Mouse (Mus musculus) heart, embryonic 13.5 days (tissue): Measurements from ENCODE around the gene Mcrip2. TPM values are rescaled to one million over a fixed set of nuclear protein-coding genes. Genes with fewer than 3 reads are reported as not detected.

Experiments used
- ATAC-seq: fragments of 200-750 bp; cut with Nextera tagmentation; 2 replicates; pipeline ENCODE4 v1.8.0; 2017; ENCODE audit warnings: moderate TSS enrichment; ENCODE audit not compliant: insufficient number of reproducible peaks, low FRiP score, low TSS enrichment; ENCODE audit errors: extremely low read depth
- H3K27ac ChIP-seq: fragments of 300-500 bp; sonication (generic); replicated peaks from 2 replicates; pipeline ENCODE4 v1.5.1; 2015; ENCODE audit warnings: moderate library complexity, mild to moderate bottlenecking, inconsistent platforms
- H3K27me3 ChIP-seq: fragments of 300-500 bp; sonication (generic); replicated peaks from 2 replicates; pipeline ENCODE4 v1.6.1; 2015; ENCODE audit warnings: mild to moderate bottlenecking, inconsistent platforms
- H3K36me3 ChIP-seq: fragments of 300-500 bp; sonication (generic); 2 replicates; pipeline ENCODE4 v1.6.1; 2015; ENCODE audit warnings: mild to moderate bottlenecking, inconsistent platforms
- H3K4me1 ChIP-seq: fragments of 300-500 bp; sonication (generic); 2 replicates; pipeline ENCODE4 v1.6.1; 2015; ENCODE audit warnings: inconsistent platforms
- H3K4me2 ChIP-seq: fragments of 300-500 bp; sonication (generic); 2 replicates; pipeline ENCODE4 v1.6.1; 2015; ENCODE audit warnings: inconsistent platforms, mild to moderate bottlenecking, moderate library complexity
- H3K4me3 ChIP-seq: fragments of 300-500 bp; sonication (generic); 2 replicates; pipeline ENCODE4 v1.5.1; 2015; ENCODE audit warnings: moderate library complexity, mild to moderate bottlenecking, inconsistent platforms
- H3K9ac ChIP-seq: fragments of 300-500 bp; sonication (generic); 2 replicates; pipeline ENCODE4 v1.6.1; 2015; ENCODE audit warnings: inconsistent platforms, mild to moderate bottlenecking, moderate library complexity
- H3K9me3 ChIP-seq: fragments of 300-500 bp; sonication (generic); 2 replicates; pipeline ENCODE4 v1.6.1; 2016; ENCODE audit warnings: inconsistent platforms
- WGBS: fragments of 180-500 bp; shearing (Covaris S2); methylation state at CpG from one replicate; pipeline ENCODE4 v1.1.7; 2015; ENCODE audit warnings: mixed read lengths; 5-methylcytosine and 5-hydroxymethylcytosine counted together
- microRNA-seq: library from miRNA; unstranded; fragments of <30 nt; microRNA quantifications from one replicate; pipeline ENCODE4, GENCODE M21; 2016
- polyA plus RNA-seq: library from polyadenylated mRNA; unstranded; fragments of >200 nt; fragmentation: Nextera tagmentation; extraction: Ambion mirVana; gene quantifications from 2 replicates; pipeline ENCODE4 v1.2.1, GENCODE M21; 2015

Gene Mcrip2
- polyA plus RNA-seq, 1 experiment from 2014 or later, result 159 TPM

GRCm38 (mm10) chr17:25825984-25826570 is 42.5 kb downstream of the Mcrip2 start:
- H3K4me1 ChIP-seq, result peaks cover 48% of the 10 kb centered on the region
- peaks cover 47% of the 10 kb centered on the region for H3K36me3 ChIP-seq
- WGBS, result 93% methylated on average over 27 of the region's 27 CpGs

GRCm38 (mm10) chr17:25825311-25825710 is 43.3 kb downstream of the Mcrip2 start:
- H3K27ac ChIP-seq, result no peak overlapping the region
- no peak for ATAC-seq
- H3K9ac ChIP-seq, result no peak overlapping the region
- H3K4me2 ChIP-seq, result 0 out of 2 replicates have a peak overlapping the region, but pooled peaks have one; percentile 95
- 84% methylated on average over 6 of the region's 6 CpGs for WGBS
- H3K9me3 ChIP-seq, result no peaks in the 10 kb centered on the region
- H3K4me3 ChIP-seq, result no peak overlapping the region
- H3K4me1 ChIP-seq, result peaks cover 40% of the 10 kb centered on the region
- H3K27me3 ChIP-seq, result peaks cover 26% of the 10 kb centered on the region
- H3K36me3 ChIP-seq, result peaks cover 39% of the 10 kb centered on the region

More at GRCm38 (mm10) chr17:25825984-25826570, 42.5 kb downstream of the Mcrip2 start:
- no peak for ATAC-seq
- Histone ChIP-seq H3K4me3 (no peak overlapping the region), H3K27me3 (peaks cover 18% of the 10 kb centered on the region), H3K9ac (no peak overlapping the region), H3K27ac (no peak overlapping the region), H3K9me3 (no peaks in the 10 kb centered on the region), H3K4me2 (no peak overlapping the region)

- no peak overlapping the region for H3K27ac ChIP-seq
- peaks cover 33% of the 10 kb centered on the region for H3K4me1 ChIP-seq
- WGBS, result 66% methylated on average over 16 of the region's 17 CpGs
- H3K9me3 ChIP-seq, result no peaks in the 10 kb centered on the region
- peaks cover 34% of the 10 kb centered on the region for H3K27me3 ChIP-seq
- H3K9ac ChIP-seq, result peak overlapping the region; percentile 85
- ATAC-seq, result no peak
- peak overlapping the region; percentile 95 for H3K4me2 ChIP-seq
- H3K36me3 ChIP-seq, result peaks cover 32% of the 10 kb centered on the region
- peak overlapping the region; percentile 69 for H3K4me3 ChIP-seq
Measured at GRCm38 (mm10) chr17:25824362-25825142, 44.0 kb downstream of the Mcrip2 start.

GRCm38 (mm10) chr17:25823452-25823851 is 45.1 kb downstream of the Mcrip2 start, which contains the start of gene Wdr24:
Gene Wdr24 (plus strand): TSS chr17:25823627.
- ATAC-seq, result no peak
- WGBS, result under 1% methylated on average over 18 of the region's 18 CpGs
- Histone ChIP-seq H3K9me3 (no peaks in the 10 kb centered on the region), H3K9ac (peak within 1 kb of the TSS; percentile 85), H3K36me3 (peaks cover 32% of the 10 kb centered on the region), H3K4me2 (peak within 1 kb of the TSS; percentile 95), H3K4me3 (peak within 1 kb of the TSS; percentile 69), H3K27me3 (peaks cover 45% of the 10 kb centered on the region), H3K4me1 (peaks cover 25% of the 10 kb centered on the region), H3K27ac (peak within 1 kb of the TSS; percentile 33; the same call in 1 of the 2 replicates)

GRCm38 (mm10) chr17:25818851-25819780 is 49.4 kb downstream of the Mcrip2 start:
- H3K27ac ChIP-seq, result no peak overlapping the region
- peaks cover 7% of the 10 kb centered on the region for H3K4me1 ChIP-seq
- peaks cover 88% of the 10 kb centered on the region for H3K27me3 ChIP-seq
- peak overlapping the region; percentile 20 for H3K4me3 ChIP-seq
- ATAC-seq, result no peak
- WGBS, result 6% methylated on average over 46 of the region's 46 CpGs
- H3K9me3 ChIP-seq, result no peaks in the 10 kb centered on the region
- no peak overlapping the region; the same call in 1 of the 2 replicates for H3K9ac ChIP-seq
- H3K36me3 ChIP-seq, result no peaks in the 10 kb centered on the region
- H3K4me2 ChIP-seq, result peak overlapping the region; percentile 28; the same call in 1 of the 2 replicates

GRCm38 (mm10) chr17:25817662-25818061 is 50.9 kb downstream of the Mcrip2 start:
- H3K27me3 ChIP-seq, result peaks cover 98% of the 10 kb centered on the region
- WGBS, result 62% methylated on average over 11 of the region's 11 CpGs
- H3K4me1 ChIP-seq, result peaks cover 5% of the 10 kb centered on the region
- no peak overlapping the region for H3K4me2 ChIP-seq
- no peaks in the 10 kb centered on the region for H3K9me3 ChIP-seq
- no peak overlapping the region for H3K9ac ChIP-seq
- no peak overlapping the region for H3K27ac ChIP-seq
- ATAC-seq, result no peak
- no peak overlapping the region for H3K4me3 ChIP-seq
- H3K36me3 ChIP-seq, result no peaks in the 10 kb centered on the region

Small RNA genes within 50 kb of the gene (microRNA-seq; reads per million reads assigned to microRNA genes)
- 1.0 reads per million for gene Mir3082

Other genes with a start within 250 kb of the Mcrip2 start
- 3.2 and 3.4 TPM in 2 replicates for gene Gng13, start 151.6 kb downstream of the Mcrip2 start, polyA plus RNA-seq
- 18.8 and 20.4 TPM in 2 replicates for gene Chtf18, start 141.3 kb downstream of the Mcrip2 start, polyA plus RNA-seq
- 13.3 and 13.7 TPM in 2 replicates for gene Rpusd1, start 141.1 kb downstream of the Mcrip2 start, polyA plus RNA-seq
- not detected in 2 replicates for gene Mslnl, start 132.7 kb downstream of the Mcrip2 start, polyA plus RNA-seq
- gene Msln, start 114.4 kb downstream of the Mcrip2 start, polyA plus RNA-seq, result 28.7 and 32.4 TPM in 2 replicates
- 27.1 and 30.6 TPM in 2 replicates for gene Narfl, start 95.0 kb downstream of the Mcrip2 start, polyA plus RNA-seq
- gene Haghl, start 83.1 kb downstream of the Mcrip2 start, polyA plus RNA-seq, result 50.2 and 51.3 TPM in 2 replicates
- gene Ccdc78, start 82.2 kb downstream of the Mcrip2 start, polyA plus RNA-seq, result 0.09 and 0.17 TPM in 2 replicates
- 62.2 and 69.9 TPM in 2 replicates for gene Fam173a, start 75.9 kb downstream of the Mcrip2 start, polyA plus RNA-seq
- gene AC134908.4, start 73.1 kb downstream of the Mcrip2 start, polyA plus RNA-seq, result 0.84 TPM in 1 of 2 replicates, not detected in the other
- gene Metrn, start 71.6 kb downstream of the Mcrip2 start, polyA plus RNA-seq, result 28.1 and 28.9 TPM in 2 replicates
- gene Fbxl16, start 59.7 kb downstream of the Mcrip2 start, polyA plus RNA-seq, result 1.0 and 1.1 TPM in 2 replicates
- 14.2 and 15.1 TPM in 2 replicates for gene Wdr24, start 45.1 kb downstream of the Mcrip2 start, polyA plus RNA-seq
- 36.7 and 37.4 TPM in 2 replicates for gene Jmjd8, start 39.9 kb downstream of the Mcrip2 start, polyA plus RNA-seq
- gene Stub1, start 35.4 kb downstream of the Mcrip2 start, polyA plus RNA-seq, result 287 and 324 TPM in 2 replicates
- gene Rhbdl1, start 31.5 kb downstream of the Mcrip2 start, polyA plus RNA-seq, result 0.45 and 0.98 TPM in 2 replicates
- 2.3 and 2.4 TPM in 2 replicates for gene Gm20683, start 27.0 kb downstream of the Mcrip2 start, polyA plus RNA-seq
- gene Rhot2, start 23.9 kb downstream of the Mcrip2 start, polyA plus RNA-seq, result 18.3 and 22.1 TPM in 2 replicates
- 12.3 and 15.1 TPM in 2 replicates for gene Wdr90, start 7.3 kb downstream of the Mcrip2 start, polyA plus RNA-seq
- 35.7 and 43.2 TPM in 2 replicates for gene Mettl26, start 6.3 kb upstream of the Mcrip2 start, polyA plus RNA-seq
- 0.23 and 0.38 TPM in 2 replicates for gene Wfikkn1, start 12.1 kb upstream of the Mcrip2 start, polyA plus RNA-seq
- gene Rab40c, start 51.0 kb upstream of the Mcrip2 start, polyA plus RNA-seq, result 16.1 and 16.4 TPM in 2 replicates
- 60.4 and 62.1 TPM in 2 replicates for gene Pigq, start 76.2 kb upstream of the Mcrip2 start, polyA plus RNA-seq
- 0.06 TPM in 1 of 2 replicates, not detected in the other for gene Nhlrc4, start 76.2 kb upstream of the Mcrip2 start, polyA plus RNA-seq
- 0.13 and 0.15 TPM in 2 replicates for gene A930017K11Rik, start 83.8 kb upstream of the Mcrip2 start, polyA plus RNA-seq
- 9.3 and 10.6 TPM in 2 replicates for gene Capn15, start 117.0 kb upstream of the Mcrip2 start, polyA plus RNA-seq
- 11.0 and 12.3 TPM in 2 replicates for gene Rab11fip3, start 200.8 kb upstream of the Mcrip2 start, polyA plus RNA-seq
- 34.4 and 34.6 TPM in 2 replicates for gene Decr2, start 221.6 kb upstream of the Mcrip2 start, polyA plus RNA-seq
- gene Nme4, start 226.8 kb upstream of the Mcrip2 start, polyA plus RNA-seq, result 77.4 and 87.2 TPM in 2 replicates
- 0.80 and 0.94 TPM in 2 replicates for gene Tmem8, start 244.5 kb upstream of the Mcrip2 start, polyA plus RNA-seq